Mouse (Mus musculus): ENCODE data around the gene Hmgcr. TPM values are rescaled to one million over a fixed set of nuclear protein-coding genes. Genes with fewer than 3 reads are reported as not detected.

Hmgcr gene
- total RNA-seq (2021) = 10 to 100 TPM; 42.8 to 44.1 TPM

GRCm38 (mm10) chr13:96670406-96671077 lies at the start of gene Hmgcr:
Hmgcr (minus strand) TSS chr13:96670936.
- peak; percentile 97 for DNase-seq

GRCm38 (mm10) chr13:96720003-96720402 lies 49.3 kb upstream of the Hmgcr start:
- DNase-seq = no peak

- no peak for DNase-seq
These were observed 47.1 kb upstream of the Hmgcr start for GRCm38 (mm10) chr13:96717821-96718220.

- DNase-seq = no peak
These were observed 45.6 kb upstream of the Hmgcr start for GRCm38 (mm10) chr13:96716311-96716710.

- DNase-seq = no peak
These were observed 38.8 kb upstream of the Hmgcr start for GRCm38 (mm10) chr13:96709269-96710233.

- no peak for DNase-seq
These were observed 32.0 kb upstream of the Hmgcr start for GRCm38 (mm10) chr13:96702567-96703278.

GRCm38 (mm10) chr13:96697805-96698586 lies 27.3 kb upstream of the Hmgcr start:
- DNase-seq = peak; percentile 14

GRCm38 (mm10) chr13:96695428-96695827 lies 24.7 kb upstream of the Hmgcr start:
- DNase-seq = no peak

- DNase-seq = no peak
These were observed 19.2 kb upstream of the Hmgcr start for GRCm38 (mm10) chr13:96689901-96690300.

- DNase-seq = no peak
These were observed 16.5 kb upstream of the Hmgcr start for GRCm38 (mm10) chr13:96687261-96687660.

GRCm38 (mm10) chr13:96684779-96685178 lies 14.0 kb upstream of the Hmgcr start:
- DNase-seq = no peak

GRCm38 (mm10) chr13:96681088-96681620 lies 10.4 kb upstream of the Hmgcr start:
- DNase-seq = no peak

- no peak for DNase-seq
These were observed 9.7 kb upstream of the Hmgcr start for GRCm38 (mm10) chr13:96680163-96681087.

- DNase-seq = no peak
These were observed 7.9 kb upstream of the Hmgcr start for GRCm38 (mm10) chr13:96678616-96679015.

GRCm38 (mm10) chr13:96677071-96677470 lies 6.3 kb upstream of the Hmgcr start:
- DNase-seq = no peak

- DNase-seq = no peak
These were observed 5.0 kb upstream of the Hmgcr start for GRCm38 (mm10) chr13:96675756-96676155.

- no peak for DNase-seq
These were observed 3.1 kb upstream of the Hmgcr start for GRCm38 (mm10) chr13:96673817-96674216.

GRCm38 (mm10) chr13:96672276-96672675 lies 1.5 kb upstream of the Hmgcr start:
- DNase-seq = no peak

- DNase-seq = no peak
These were observed 1.1 kb upstream of the Hmgcr start for GRCm38 (mm10) chr13:96671906-96672234.

- no peak for DNase-seq
These were observed 556 bp upstream of the Hmgcr start for GRCm38 (mm10) chr13:96671078-96671905.
